Mouse (Mus musculus): Measurements from ENCODE around the gene Gm4491. TPM values are rescaled to one million over a fixed set of nuclear protein-coding genes. Genes with fewer than 3 reads are reported as not detected.
A peak's percentile ranks its signal among the peaks of the same experiment; 100 is the strongest.

The Gm4491 gene
- total RNA-seq, 1 experiment = not detected

- no peak overlapping the region for H3K4me3 ChIP-seq (ENCODE audit: insufficient read depth in 1 of 2, low read depth in 1 of 2, low read length in 2 of 2, poor library complexity in 1 of 2, severe bottlenecking in 1 of 2)
- H3K36me3 ChIP-seq (ENCODE audit: control insufficient read depth, insufficient read depth, low read length, poor library complexity, severe bottlenecking) = no peaks in the 10 kb centered on the region
- H3K9me3 ChIP-seq (ENCODE audit: control insufficient read depth, insufficient read depth, low read depth, low read length) = no peaks in the 10 kb centered on the region
- no peak overlapping the region for H3K9ac ChIP-seq (ENCODE audit: insufficient read depth, low read depth, low read length, poor library complexity, severe bottlenecking)
- TF ChIP-seq HCFC1 (IDR thresholded peaks at IDR 0.05; ENCODE audit: borderline replicate concordance, insufficient read depth, low read length) = no peak
- no peak for TF ChIP-seq MAFK (IDR thresholded peaks at IDR 0.05; ENCODE audit: insufficient read depth, low read depth, low read length)
- TF ChIP-seq ZC3H11A (IDR thresholded peaks at IDR 0.05; ENCODE audit: borderline replicate concordance, low read depth, low read length) = no peak
- in situ Hi-C loops (cut with MboI; ENCODE audit: low sequenced_read_pairs in 2 of 2, unreplicated experiment in 2 of 2) = loop anchor here in 1 of 2 experiments (25.0 kb wide), 1 partner anchor 236 kb away; no protein-coding TSS in a partner anchor
- no peak overlapping the region for H3K27ac ChIP-seq (ENCODE audit: insufficient read depth, low read depth, low read length, poor library complexity, severe bottlenecking)
- no peak for DNase-seq (ENCODE audit: low read depth, low spot score)
- no peaks in the 10 kb centered on the region; a peak in 1 of 4 replicates for H3K4me1 ChIP-seq (ENCODE audit: control insufficient read depth in 2 of 2, insufficient read depth in 2 of 2, low read length in 2 of 2, poor library complexity in 1 of 2)
Measured at GRCm38 (mm10) chr14:57101623-57102022, 14.1 kb downstream of the Gm4491 start.

GRCm38 (mm10) chr14:57095855-57096254 lies 19.8 kb downstream of the Gm4491 start:
- Histone ChIP-seq H3K9ac (ENCODE audit: insufficient read depth, low read depth, low read length, poor library complexity, severe bottlenecking) (no peak overlapping the region), H3K4me1 (ENCODE audit: control insufficient read depth in 2 of 2, insufficient read depth in 2 of 2, low read length in 2 of 2, poor library complexity in 1 of 2) (0 out of 4 replicates have a peak, but pooled peaks cover 0 to 2% of the 10 kb centered on the region in 2 experiments), H3K27ac (ENCODE audit: insufficient read depth, low read depth, low read length, poor library complexity, severe bottlenecking) (no peak overlapping the region), H3K36me3 (ENCODE audit: control insufficient read depth, insufficient read depth, low read length, poor library complexity, severe bottlenecking) (no peaks in the 10 kb centered on the region), H3K4me3 (ENCODE audit: insufficient read depth in 1 of 2, low read depth in 1 of 2, low read length in 2 of 2, poor library complexity in 1 of 2, severe bottlenecking in 1 of 2) (no peak overlapping the region), H3K9me3 (ENCODE audit: control insufficient read depth, insufficient read depth, low read depth, low read length) (no peaks in the 10 kb centered on the region)
- no peak for DNase-seq (ENCODE audit: low read depth, low spot score)
- no peak for TF ChIP-seq MAFK (IDR thresholded peaks at IDR 0.05; ENCODE audit: insufficient read depth, low read depth, low read length)
- no peak for TF ChIP-seq ZNF384 (IDR thresholded peaks at IDR 0.05; ENCODE audit: low read depth, low read length)
- no peak for TF ChIP-seq CHD2 (IDR thresholded peaks at IDR 0.05; ENCODE audit: low read depth, low read length)
- no peak for TF ChIP-seq ZC3H11A (IDR thresholded peaks at IDR 0.05; ENCODE audit: borderline replicate concordance, low read depth, low read length)
- no peak for TF ChIP-seq HCFC1 (IDR thresholded peaks at IDR 0.05; ENCODE audit: borderline replicate concordance, insufficient read depth, low read length)
- in situ Hi-C loops (cut with MboI; ENCODE audit: low sequenced_read_pairs in 2 of 2, unreplicated experiment in 2 of 2) = no loop called here

- no peak overlapping the region for H3K4me3 ChIP-seq (ENCODE audit: insufficient read depth in 1 of 2, low read depth in 1 of 2, low read length in 2 of 2, poor library complexity in 1 of 2, severe bottlenecking in 1 of 2)
- DNase-seq (ENCODE audit: low read depth, low spot score) = peak; percentile 67
- H3K4me1 ChIP-seq (ENCODE audit: control insufficient read depth in 2 of 2, insufficient read depth in 2 of 2, low read length in 2 of 2, poor library complexity in 1 of 2) = 0 out of 4 replicates have a peak, but pooled peaks cover 0 to 2% of the 10 kb centered on the region in 2 experiments
- H3K9ac ChIP-seq (ENCODE audit: insufficient read depth, low read depth, low read length, poor library complexity, severe bottlenecking) = no peak overlapping the region
- H3K36me3 ChIP-seq (ENCODE audit: control insufficient read depth, insufficient read depth, low read length, poor library complexity, severe bottlenecking) = no peaks in the 10 kb centered on the region
- no peak overlapping the region for H3K27ac ChIP-seq (ENCODE audit: insufficient read depth, low read depth, low read length, poor library complexity, severe bottlenecking)
- TF ChIP-seq HCFC1 (IDR thresholded peaks at IDR 0.05; ENCODE audit: borderline replicate concordance, insufficient read depth, low read length) (no peak), ZC3H11A (IDR thresholded peaks at IDR 0.05; ENCODE audit: borderline replicate concordance, low read depth, low read length) (peak; percentile 19; the same call in 1 of the 2 replicates)
- in situ Hi-C loops (cut with MboI; ENCODE audit: low sequenced_read_pairs in 2 of 2, unreplicated experiment in 2 of 2) = no loop called here
- H3K9me3 ChIP-seq (ENCODE audit: control insufficient read depth, insufficient read depth, low read depth, low read length) = no peaks in the 10 kb centered on the region
Measured at GRCm38 (mm10) chr14:57093029-57093428, 22.7 kb downstream of the Gm4491 start.

DNA sequence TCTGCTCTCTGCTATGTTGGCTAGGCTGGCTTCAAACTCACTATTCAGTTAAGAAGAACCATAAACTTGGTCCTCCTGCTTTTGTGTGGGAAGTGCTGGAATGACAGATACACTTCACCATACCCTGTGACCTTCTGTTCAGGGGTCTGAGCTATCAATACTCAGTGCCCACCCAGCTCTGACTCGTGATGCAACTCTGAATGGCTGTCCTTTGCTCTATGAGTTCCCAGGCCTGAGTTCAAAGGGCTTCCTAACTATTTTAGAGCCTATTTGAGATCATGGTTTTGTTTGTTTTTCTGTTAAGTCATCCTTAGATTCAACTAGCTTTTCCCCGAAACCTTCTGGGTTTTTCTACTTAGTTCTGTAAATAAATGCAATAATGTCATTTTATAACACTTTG lies 25.7 kb downstream of the Gm4491 start:
- TF ChIP-seq HCFC1 (IDR thresholded peaks at IDR 0.05; ENCODE audit: borderline replicate concordance, insufficient read depth, low read length) (no peak), MAFK (IDR thresholded peaks at IDR 0.05; ENCODE audit: insufficient read depth, low read depth, low read length) (no peak)
- H3K4me3 ChIP-seq (ENCODE audit: insufficient read depth in 1 of 2, low read depth in 1 of 2, low read length in 2 of 2, poor library complexity in 1 of 2, severe bottlenecking in 1 of 2) = no peak overlapping the region
- 0 out of 4 replicates have a peak, but pooled peaks cover 0 to 2% of the 10 kb centered on the region in 2 experiments for H3K4me1 ChIP-seq (ENCODE audit: control insufficient read depth in 2 of 2, insufficient read depth in 2 of 2, low read length in 2 of 2, poor library complexity in 1 of 2)
- no peak overlapping the region for H3K9ac ChIP-seq (ENCODE audit: insufficient read depth, low read depth, low read length, poor library complexity, severe bottlenecking)
- H3K36me3 ChIP-seq (ENCODE audit: control insufficient read depth, insufficient read depth, low read length, poor library complexity, severe bottlenecking) = no peaks in the 10 kb centered on the region
- no peak overlapping the region for H3K27ac ChIP-seq (ENCODE audit: insufficient read depth, low read depth, low read length, poor library complexity, severe bottlenecking)
- no peaks in the 10 kb centered on the region for H3K9me3 ChIP-seq (ENCODE audit: control insufficient read depth, insufficient read depth, low read depth, low read length)
- DNase-seq (ENCODE audit: low read depth, low spot score) = no peak
- in situ Hi-C loops (cut with MboI; ENCODE audit: low sequenced_read_pairs in 2 of 2, unreplicated experiment in 2 of 2) = no loop called here

DNA sequence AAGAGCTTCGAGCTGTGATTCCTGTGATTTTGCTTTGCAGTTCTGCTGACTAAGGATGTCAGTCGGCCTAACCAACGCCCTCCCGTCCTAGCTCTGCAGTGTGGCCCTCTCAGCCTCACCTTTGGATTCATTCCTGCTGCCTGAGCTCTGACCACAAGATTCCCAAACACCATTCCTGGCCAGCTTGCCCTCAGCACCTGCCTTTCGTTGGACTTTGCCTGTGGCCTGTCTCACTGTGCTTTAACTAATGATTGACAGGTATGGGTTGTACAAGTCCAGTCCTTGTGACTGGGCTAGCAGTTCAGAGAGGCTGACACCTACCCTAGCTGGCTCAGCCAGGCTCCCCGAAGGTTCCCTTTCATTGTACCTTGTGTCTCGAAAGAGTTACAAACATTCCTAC lies 26.6 kb downstream of the Gm4491 start:
- DNase-seq (ENCODE audit: low read depth, low spot score) = no peak
- TF ChIP-seq ZNF384 (IDR thresholded peaks at IDR 0.05; ENCODE audit: low read depth, low read length) (no peak), ZC3H11A (IDR thresholded peaks at IDR 0.05; ENCODE audit: borderline replicate concordance, low read depth, low read length) (no peak), CHD2 (IDR thresholded peaks at IDR 0.05; ENCODE audit: low read depth, low read length) (no peak), HCFC1 (IDR thresholded peaks at IDR 0.05; ENCODE audit: borderline replicate concordance, insufficient read depth, low read length) (no peak), MAFK (IDR thresholded peaks at IDR 0.05; ENCODE audit: insufficient read depth, low read depth, low read length) (no peak)
- Histone ChIP-seq H3K9me3 (ENCODE audit: control insufficient read depth, insufficient read depth, low read depth, low read length) (no peaks in the 10 kb centered on the region), H3K4me1 (ENCODE audit: control insufficient read depth in 2 of 2, insufficient read depth in 2 of 2, low read length in 2 of 2, poor library complexity in 1 of 2) (0 out of 4 replicates have a peak, but pooled peaks cover 0 to 2% of the 10 kb centered on the region in 2 experiments), H3K36me3 (ENCODE audit: control insufficient read depth, insufficient read depth, low read length, poor library complexity, severe bottlenecking) (no peaks in the 10 kb centered on the region), H3K9ac (ENCODE audit: insufficient read depth, low read depth, low read length, poor library complexity, severe bottlenecking) (no peak overlapping the region), H3K4me3 (ENCODE audit: insufficient read depth in 1 of 2, low read depth in 1 of 2, low read length in 2 of 2, poor library complexity in 1 of 2, severe bottlenecking in 1 of 2) (no peak overlapping the region), H3K27ac (ENCODE audit: insufficient read depth, low read depth, low read length, poor library complexity, severe bottlenecking) (no peak overlapping the region)
- in situ Hi-C loops (cut with MboI; ENCODE audit: low sequenced_read_pairs in 2 of 2, unreplicated experiment in 2 of 2) = no loop called here
